Mouse (Mus musculus) kidney, adult 2 months (tissue): Measurements from ENCODE around the gene Plod1.

Source experiments
- CTCF ChIP-seq: fragments of 200-500 bp; conservative IDR thresholded peaks from 2 replicates; pipeline ENCODE4 v1.5.1; 2011; ENCODE audit warnings: low read depth, mild to moderate bottlenecking, control low read depth, low read length, moderate library complexity, mixed read lengths; ENCODE audit not compliant: insufficient read depth, insufficient read length
- POLR2A ChIP-seq: fragments of 200-500 bp; IDR thresholded peaks from one replicate; pipeline ENCODE4 v1.6.1; 2011; ENCODE audit warnings: low read depth, low read length, control low read depth

DNA sequence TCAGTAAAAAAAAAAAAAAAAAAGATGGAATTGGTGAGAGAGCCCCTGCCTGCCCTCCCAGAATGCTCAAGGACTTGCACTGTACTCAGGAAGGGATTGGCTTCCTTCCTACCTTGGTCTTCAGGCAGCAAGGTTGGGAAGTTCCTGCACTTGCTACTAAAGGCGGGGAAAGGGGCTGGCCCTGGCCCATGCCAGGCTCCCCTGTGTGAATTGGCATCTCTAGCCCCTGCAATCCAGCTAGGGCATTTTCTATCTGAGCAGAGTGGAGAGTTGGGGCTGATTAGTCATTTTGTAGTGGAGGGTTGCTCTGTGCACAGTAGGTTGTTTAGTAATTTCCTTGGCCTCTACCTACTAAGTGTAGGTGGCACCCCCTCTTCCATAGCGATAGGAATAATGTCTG is 32.2 kb upstream of the Plod1 start:
- TF ChIP-seq POLR2A (no peak), CTCF (no peak)
